Mouse (Mus musculus) B cell, adult (primary cell): ENCODE data around the gene Cr2. TPM values are rescaled to one million over a fixed set of nuclear protein-coding genes. Genes with fewer than 3 reads are reported as not detected.

Source experiments
- total RNA-seq: library from RNA; stranded (reverse); gene quantifications from 4 replicates; pipeline ENCODE4 v1.2.4, GENCODE M21; 2023; ENCODE audit not compliant: inconsistent age

Gene Cr2
- total RNA-seq: 836 to 891 TPM (median 853 TPM) in 4 replicates

DNA sequence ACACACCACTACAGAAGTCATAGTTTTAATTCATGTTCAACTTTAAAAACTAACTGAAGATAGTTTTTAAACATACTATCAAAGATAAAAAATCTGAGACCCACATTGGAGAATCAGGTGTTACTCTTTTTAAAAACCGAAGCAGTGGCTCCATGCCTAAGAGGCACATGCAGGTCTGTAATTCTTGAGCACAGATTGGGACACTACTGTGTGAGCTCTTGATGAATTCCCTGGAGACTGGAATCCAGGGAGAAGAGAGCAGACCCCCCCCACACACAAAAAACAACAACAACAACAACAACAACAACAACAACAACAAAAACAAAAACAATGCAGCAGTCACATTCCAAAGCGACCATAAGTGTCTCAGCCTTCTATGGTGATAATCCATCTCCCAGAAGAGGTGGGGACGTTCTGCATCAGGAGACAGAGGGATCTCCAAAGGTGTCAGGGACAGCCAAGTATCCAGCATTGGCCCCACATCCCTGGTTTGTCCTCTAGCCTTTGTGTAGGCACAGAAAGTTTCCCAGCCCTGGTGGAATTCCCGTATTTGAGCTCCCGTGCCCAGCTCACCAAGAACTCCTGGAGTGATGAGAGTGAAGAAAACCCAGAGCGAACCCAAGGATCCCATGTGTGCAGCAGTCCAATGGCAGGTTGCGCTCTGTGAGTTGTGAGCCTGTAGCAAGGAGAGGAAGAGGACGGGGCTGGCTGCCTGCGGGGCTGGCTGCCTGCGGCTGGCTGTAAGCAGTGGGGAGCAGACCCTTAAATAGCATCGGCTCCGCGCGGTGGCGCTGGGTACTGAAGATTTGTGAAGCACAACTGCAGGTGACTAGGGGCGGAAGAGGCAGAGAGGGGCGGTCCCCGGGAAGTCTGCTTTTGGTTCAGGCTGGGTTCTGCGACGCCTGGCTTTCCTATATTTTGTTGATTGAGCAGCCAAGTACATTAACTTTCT lies at the start of gene Cr2:
TSS of gene Cr2 (minus strand) at position 737 of the 952 bp plus-strand sequence.

GRCm38 (mm10) chr1:195130953-195131674 lies 45.4 kb downstream of the Cr2 start, which contains the start of gene Cr1l:
Cr1l (minus strand) TSS chr1:195131586.

GRCm38 (mm10) chr1:195092220-195092720 lies 84.2 kb downstream of the Cr2 start, which contains the start of gene Cd46:
Cd46 (minus strand) TSS chr1:195092249.

Other genes starting within 250 kb of the Cr2 start
- 0.19 to 0.81 TPM in 2 of 4 replicates, not detected in the others for gene Cd34, start 237.9 kb downstream of the Cr2 start, total RNA-seq
- 4.4 to 6.1 TPM (median 5.3 TPM) in 4 replicates for gene Cd46, start 84.5 kb downstream of the Cr2 start, total RNA-seq
- 121 to 156 TPM (median 143 TPM) in 4 replicates for gene Cr1l, start 45.1 kb downstream of the Cr2 start, total RNA-seq